Mouse (Mus musculus) cerebellum, postnatal 4 days (tissue): Measurements from ENCODE around the gene Spem2.

Source experiments
- DNase-seq, 2 experiments: peaks; one replicate each; pipeline ENCODE4 v3.0.0; 2022; ENCODE audit warnings: low spot score in 2 of 2, mixed read lengths in 1 of 2

Spem2 gene

GRCm38 (mm10) chr11:69835326-69835965 lies 17.2 kb upstream of the Spem2 start:
- DNase-seq = no peak

- DNase-seq = no peak
Measured at GRCm38 (mm10) chr11:69834001-69834549, 15.8 kb upstream of the Spem2 start.

- DNase-seq = no peak
Measured at GRCm38 (mm10) chr11:69833554-69833953, 15.3 kb upstream of the Spem2 start.

- no peak for DNase-seq
Measured at GRCm38 (mm10) chr11:69828832-69829231, 10.6 kb upstream of the Spem2 start.

GRCm38 (mm10) chr11:69823456-69823855 lies 5.2 kb upstream of the Spem2 start:
- DNase-seq = no peak

- no peak for DNase-seq
Measured at GRCm38 (mm10) chr11:69822080-69822479, 3.8 kb upstream of the Spem2 start, which contains the start of gene Spem1. Gene Spem1 (minus strand): TSS chr11:69822180.

GRCm38 (mm10) chr11:69818871-69819270 lies 606 bp upstream of the Spem2 start:
- no peak for DNase-seq

GRCm38 (mm10) chr11:69816520-69816919 lies 1.7 kb downstream of the Spem2 start:
- no peak for DNase-seq

- DNase-seq = no peak
Measured at GRCm38 (mm10) chr11:69815155-69815554, 3.1 kb downstream of the Spem2 start, which contains the start of gene Gm39566. Gene Gm39566 (minus strand): TSS chr11:69815298.

GRCm38 (mm10) chr11:69810280-69810679 lies 8.0 kb downstream of the Spem2 start:
- DNase-seq = no peak

GRCm38 (mm10) chr11:69807641-69808040 lies 10.6 kb downstream of the Spem2 start:
- DNase-seq = no peak

GRCm38 (mm10) chr11:69806378-69806777 lies 11.9 kb downstream of the Spem2 start:
- no peak for DNase-seq

GRCm38 (mm10) chr11:69804972-69805909 lies 13.0 kb downstream of the Spem2 start, which contains the start of gene Tmem102:
Gene Tmem102 (minus strand): TSS chr11:69805624.
- DNase-seq = no peak

GRCm38 (mm10) chr11:69804652-69804940 lies 13.7 kb downstream of the Spem2 start:
- DNase-seq = no peak

- DNase-seq = peak in 1 of 2 experiments; percentile 54
Measured at GRCm38 (mm10) chr11:69803786-69804651, 14.2 kb downstream of the Spem2 start.

GRCm38 (mm10) chr11:69803328-69803727 lies 14.9 kb downstream of the Spem2 start:
- no peak for DNase-seq

GRCm38 (mm10) chr11:69802648-69803105 lies 15.6 kb downstream of the Spem2 start:
- peak; percentile 70 to 76 for DNase-seq

- no peak for DNase-seq
Measured at GRCm38 (mm10) chr11:69801379-69801977, 16.8 kb downstream of the Spem2 start, which contains the start of gene Fgf11. Gene Fgf11 (minus strand): TSS chr11:69801857.

- peak in 1 of 2 experiments; percentile 71 for DNase-seq
Measured at GRCm38 (mm10) chr11:69800392-69801197, 17.7 kb downstream of the Spem2 start.

- peak in 1 of 2 experiments; percentile 78 for DNase-seq
Measured at GRCm38 (mm10) chr11:69800138-69800391, 18.2 kb downstream of the Spem2 start.
